Mouse (Mus musculus): Measurements from ENCODE around the gene Gm28230. TPM values are rescaled to one million over a fixed set of nuclear protein-coding genes. Genes with fewer than 3 reads are reported as not detected.

Gm28230 gene
- polyA plus RNA-seq, 1 experiment from 2014 or later: 3.9 TPM

GRCm38 (mm10) chr2:74731055-74731454, 4.5 kb downstream of the Gm28230 start:
- Histone ChIP-seq H3K27ac (ENCODE audit: low read depth, low read length) (peak overlapping the region; percentile 99), H3K4me2 (ENCODE audit: low read depth) (peak overlapping the region; percentile 91), H3K36me3 (ENCODE audit: control insufficient read depth, insufficient read depth, low read length) (peaks cover 2% of the 10 kb centered on the region; the same call in 1 of the 2 replicates), H3K9ac (ENCODE audit: low read length) (peak overlapping the region; percentile 95), H3K4me3 (ENCODE audit: low read depth, low read length) (peak overlapping the region; percentile 48), H3K27me3 (ENCODE audit: control insufficient read depth, insufficient read depth, low read length) (no peaks in the 10 kb centered on the region), H3K4me1 (ENCODE audit: control insufficient read depth, insufficient read depth, low read length) (peaks cover 66% of the 10 kb centered on the region), H3K9me3 (ENCODE audit: control insufficient read depth, low read length) (no peaks in the 10 kb centered on the region)
- DNase-seq (ENCODE audit: low spot score) (peak; percentile 64), ATAC-seq (ENCODE audit: insufficient read depth, low FRiP score, low TSS enrichment) (no peak)

GRCm38 (mm10) chr2:74731799-74732512, 5.4 kb downstream of the Gm28230 start:
- H3K27me3 ChIP-seq (ENCODE audit: control insufficient read depth, insufficient read depth, low read length): no peaks in the 10 kb centered on the region
- peaks cover 2% of the 10 kb centered on the region; the same call in 1 of the 2 replicates for H3K36me3 ChIP-seq (ENCODE audit: control insufficient read depth, insufficient read depth, low read length)
- peak overlapping the region; percentile 91 for H3K4me2 ChIP-seq (ENCODE audit: low read depth)
- WGBS: 6% methylated on average over 9 of the region's 9 CpGs
- peak overlapping the region; percentile 48 for H3K4me3 ChIP-seq (ENCODE audit: low read depth, low read length)
- peak overlapping the region; percentile 99 for H3K27ac ChIP-seq (ENCODE audit: low read depth, low read length)
- no peak for ATAC-seq (ENCODE audit: insufficient read depth, low FRiP score, low TSS enrichment)
- peaks cover 68% of the 10 kb centered on the region for H3K4me1 ChIP-seq (ENCODE audit: control insufficient read depth, insufficient read depth, low read length)
- H3K9ac ChIP-seq (ENCODE audit: low read length): peak overlapping the region; percentile 95
- H3K9me3 ChIP-seq (ENCODE audit: control insufficient read depth, low read length): no peaks in the 10 kb centered on the region
- DNase-seq (ENCODE audit: low spot score): peak; percentile 60

GRCm38 (mm10) chr2:74732513-74733316, 6.2 kb downstream of the Gm28230 start:
- Histone ChIP-seq H3K9ac (ENCODE audit: low read length) (peak overlapping the region; percentile 95), H3K36me3 (ENCODE audit: control insufficient read depth, insufficient read depth, low read length) (peaks cover 2% of the 10 kb centered on the region; the same call in 1 of the 2 replicates), H3K4me2 (ENCODE audit: low read depth) (peak overlapping the region; percentile 91), H3K27ac (ENCODE audit: low read depth, low read length) (peak overlapping the region; percentile 99), H3K9me3 (ENCODE audit: control insufficient read depth, low read length) (no peaks in the 10 kb centered on the region), H3K4me1 (ENCODE audit: control insufficient read depth, insufficient read depth, low read length) (peaks cover 68% of the 10 kb centered on the region), H3K27me3 (ENCODE audit: control insufficient read depth, insufficient read depth, low read length) (no peaks in the 10 kb centered on the region), H3K4me3 (ENCODE audit: low read depth, low read length) (peak overlapping the region; percentile 48)
- under 1% methylated on average over 52 of the region's 52 CpGs for WGBS
- DNase-seq (ENCODE audit: low spot score) (peak; percentile 84), ATAC-seq (ENCODE audit: insufficient read depth, low FRiP score, low TSS enrichment) (no peak)

- peak overlapping the region; percentile 99 for H3K27ac ChIP-seq (ENCODE audit: low read depth, low read length)
- no peaks in the 10 kb centered on the region for H3K27me3 ChIP-seq (ENCODE audit: control insufficient read depth, insufficient read depth, low read length)
- H3K36me3 ChIP-seq (ENCODE audit: control insufficient read depth, insufficient read depth, low read length): no peaks in the 10 kb centered on the region; the same call in 1 of the 2 replicates
- ATAC-seq (ENCODE audit: insufficient read depth, low FRiP score, low TSS enrichment): peak; percentile 53
- peak; percentile 83 for DNase-seq (ENCODE audit: low spot score)
- H3K9ac ChIP-seq (ENCODE audit: low read length): peak overlapping the region; percentile 95
- peak overlapping the region; percentile 91 for H3K4me2 ChIP-seq (ENCODE audit: low read depth)
- peaks cover 73% of the 10 kb centered on the region for H3K4me1 ChIP-seq (ENCODE audit: control insufficient read depth, insufficient read depth, low read length)
- H3K4me3 ChIP-seq (ENCODE audit: low read depth, low read length): peak overlapping the region; percentile 48
- no peaks in the 10 kb centered on the region for H3K9me3 ChIP-seq (ENCODE audit: control insufficient read depth, low read length)
- WGBS: under 1% methylated on average over 16 of the region's 16 CpGs
Observed at GRCm38 (mm10) chr2:74733317-74733661, 6.8 kb downstream of the Gm28230 start.

- WGBS: under 1% methylated on average over 6 of the region's 6 CpGs
- peak overlapping the region; percentile 99 for H3K27ac ChIP-seq (ENCODE audit: low read depth, low read length)
Observed at GRCm38 (mm10) chr2:74733765-74734164, 7.2 kb downstream of the Gm28230 start.

GRCm38 (mm10) chr2:74734451-74734850, 7.9 kb downstream of the Gm28230 start:
- Histone ChIP-seq H3K27me3 (ENCODE audit: control insufficient read depth, insufficient read depth, low read length) (no peaks in the 10 kb centered on the region), H3K9ac (ENCODE audit: low read length) (peak overlapping the region; percentile 95), H3K27ac (ENCODE audit: low read depth, low read length) (peak overlapping the region; percentile 99), H3K4me1 (ENCODE audit: control insufficient read depth, insufficient read depth, low read length) (peaks cover 74% of the 10 kb centered on the region), H3K4me2 (ENCODE audit: low read depth) (peak overlapping the region; percentile 91), H3K9me3 (ENCODE audit: control insufficient read depth, low read length) (no peaks in the 10 kb centered on the region), H3K4me3 (ENCODE audit: low read depth, low read length) (peak overlapping the region; percentile 48), H3K36me3 (ENCODE audit: control insufficient read depth, insufficient read depth, low read length) (no peaks in the 10 kb centered on the region)
- under 1% methylated on average over 13 of the region's 13 CpGs for WGBS
- peak; percentile 85 for DNase-seq (ENCODE audit: low spot score)
- ATAC-seq (ENCODE audit: insufficient read depth, low FRiP score, low TSS enrichment): peak; percentile 62

More at GRCm38 (mm10) chr2:74733765-74734164, 7.2 kb downstream of the Gm28230 start:
- Histone ChIP-seq H3K4me1 (ENCODE audit: control insufficient read depth, insufficient read depth, low read length) (peaks cover 72% of the 10 kb centered on the region), H3K27me3 (ENCODE audit: control insufficient read depth, insufficient read depth, low read length) (no peaks in the 10 kb centered on the region), H3K4me2 (ENCODE audit: low read depth) (peak overlapping the region; percentile 91), H3K9ac (ENCODE audit: low read length) (peak overlapping the region; percentile 95), H3K36me3 (ENCODE audit: control insufficient read depth, insufficient read depth, low read length) (no peaks in the 10 kb centered on the region), H3K4me3 (ENCODE audit: low read depth, low read length) (peak overlapping the region; percentile 48), H3K9me3 (ENCODE audit: control insufficient read depth, low read length) (no peaks in the 10 kb centered on the region)
- ATAC-seq (ENCODE audit: insufficient read depth, low FRiP score, low TSS enrichment) (no peak), DNase-seq (ENCODE audit: low spot score) (peak; percentile 71)

GRCm38 (mm10) chr2:74734996-74735811, 8.7 kb downstream of the Gm28230 start:
- peak overlapping the region; percentile 95 for H3K9ac ChIP-seq (ENCODE audit: low read length)

More at GRCm38 (mm10) chr2:74734996-74735811, 8.7 kb downstream of the Gm28230 start:
- Histone ChIP-seq H3K36me3 (ENCODE audit: control insufficient read depth, insufficient read depth, low read length) (no peaks in the 10 kb centered on the region), H3K4me2 (ENCODE audit: low read depth) (peak overlapping the region; percentile 91), H3K9me3 (ENCODE audit: control insufficient read depth, low read length) (no peaks in the 10 kb centered on the region), H3K4me3 (ENCODE audit: low read depth, low read length) (peak overlapping the region; percentile 48), H3K27ac (ENCODE audit: low read depth, low read length) (peak overlapping the region; percentile 99), H3K27me3 (ENCODE audit: control insufficient read depth, insufficient read depth, low read length) (no peaks in the 10 kb centered on the region), H3K4me1 (ENCODE audit: control insufficient read depth, insufficient read depth, low read length) (peaks cover 78% of the 10 kb centered on the region)
- ATAC-seq (ENCODE audit: insufficient read depth, low FRiP score, low TSS enrichment): no peak
- 3% methylated on average over 27 of the region's 27 CpGs for WGBS
- DNase-seq (ENCODE audit: low spot score): peak; percentile 69

Measured in neural tube, embryonic 11.5 days (tissue).